Mouse (Mus musculus): ENCODE measurements around the gene Vps4b. TPM values are rescaled to one million over a fixed set of nuclear protein-coding genes. Genes with fewer than 3 reads are reported as not detected.

Gene Vps4b
- polyA plus RNA-seq, 1 experiment from 2014 or later: 70.7 TPM

DNA sequence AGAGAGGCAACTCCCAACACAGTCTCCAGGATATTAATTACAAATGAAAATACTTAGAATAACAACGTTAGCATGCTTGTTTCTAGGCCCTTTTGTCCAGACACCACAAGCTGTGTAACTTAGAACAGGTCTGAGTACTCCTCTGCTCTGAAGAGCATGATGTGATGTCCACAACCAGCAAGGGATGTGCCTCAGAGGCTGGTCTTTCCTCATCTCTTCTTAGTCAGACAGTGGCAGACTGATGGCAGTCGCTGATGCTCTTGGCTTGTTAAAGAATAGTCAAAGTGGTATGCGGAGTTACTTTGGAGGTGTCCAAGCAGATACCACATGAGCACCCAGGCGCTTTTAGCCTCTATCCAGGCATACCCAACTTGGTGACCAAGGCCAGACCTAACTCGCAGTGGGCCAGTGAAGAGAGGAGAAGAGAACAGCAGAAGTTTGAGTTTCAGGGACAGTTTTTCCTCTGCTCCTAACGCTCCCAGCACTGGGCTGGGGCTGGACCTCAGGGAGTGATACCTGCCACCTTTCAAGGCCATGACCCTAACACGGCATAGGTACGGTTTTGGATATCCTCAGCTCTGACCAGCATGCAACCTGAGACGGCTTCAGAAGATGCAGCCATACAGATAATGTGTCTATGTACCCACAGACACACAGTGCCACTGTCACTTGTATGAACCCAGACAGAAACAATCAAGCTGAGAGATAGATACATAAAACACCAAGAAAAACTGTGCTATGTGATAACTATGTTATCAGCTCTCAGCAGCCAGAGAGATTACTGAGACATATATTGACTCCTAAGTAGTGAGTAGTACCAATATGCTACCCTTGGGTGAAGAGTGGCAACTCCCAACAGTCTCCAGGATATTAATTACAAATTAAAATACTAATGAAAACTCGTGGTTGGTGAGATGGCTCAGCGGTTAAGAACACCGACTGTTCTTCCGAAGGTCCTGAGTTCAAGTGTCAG is 81.1 kb downstream of the Vps4b start:
- Histone ChIP-seq H3K4me1 (replicated peaks; ENCODE audit: control insufficient read depth, insufficient read depth, low read length) (peaks cover 9% of the 10 kb centered on the region; the same call in 1 of the 2 replicates), H3K27ac (ENCODE audit: low read depth, low read length) (no peak overlapping the region), H3K27me3 (ENCODE audit: control insufficient read depth, insufficient read depth, low read length) (no peaks in the 10 kb centered on the region), H3K9me3 (ENCODE audit: control insufficient read depth, low read length) (no peaks in the 10 kb centered on the region), H3K4me2 (ENCODE audit: low read depth, low read length, severe bottlenecking) (no peak overlapping the region), H3K9ac (ENCODE audit: low read length) (no peak overlapping the region), H3K36me3 (ENCODE audit: control insufficient read depth, insufficient read depth, low read length) (no peaks in the 10 kb centered on the region), H3K4me3 (ENCODE audit: low read depth, low read length) (no peak overlapping the region)
- ATAC-seq (replicated peaks; ENCODE audit: low FRiP score) (no peak), DNase-seq (ENCODE audit: low spot score) (no peak)
- WGBS: 87% methylated on average over 13 of the region's 13 CpGs

- DNase-seq (ENCODE audit: low spot score): peak; percentile 82
- no peaks in the 10 kb centered on the region for H3K9me3 ChIP-seq (ENCODE audit: control insufficient read depth, low read length)
Measured at GRCm38 (mm10) chr1:106714530-106714981, 82.0 kb downstream of the Vps4b start.

More at GRCm38 (mm10) chr1:106714530-106714981, 82.0 kb downstream of the Vps4b start:
- Histone ChIP-seq H3K4me3 (ENCODE audit: low read depth, low read length) (peak overlapping the region; percentile 65), H3K27ac (ENCODE audit: low read depth, low read length) (peak overlapping the region; percentile 62), H3K9ac (ENCODE audit: low read length) (peak overlapping the region; percentile 91), H3K36me3 (ENCODE audit: control insufficient read depth, insufficient read depth, low read length) (no peaks in the 10 kb centered on the region), H3K4me1 (replicated peaks; ENCODE audit: control insufficient read depth, insufficient read depth, low read length) (peaks cover 9% of the 10 kb centered on the region; the same call in 1 of the 2 replicates), H3K27me3 (ENCODE audit: control insufficient read depth, insufficient read depth, low read length) (no peaks in the 10 kb centered on the region), H3K4me2 (ENCODE audit: low read depth, low read length, severe bottlenecking) (peak overlapping the region; percentile 85)
- peak; percentile 75 for ATAC-seq (replicated peaks; ENCODE audit: low FRiP score)
- WGBS: 6% methylated on average over 19 of the region's 21 CpGs

Other genes with a start within 250 kb of the Vps4b start
- gene Bcl2, start 82.5 kb downstream of the Vps4b start, polyA plus RNA-seq (2014; fragmentation: Nextera tagmentation; extraction: Ambion mirVana): 6.9 and 7.4 TPM in 2 replicates
- gene Kdsr, start 37.0 kb downstream of the Vps4b start, polyA plus RNA-seq (2014; fragmentation: Nextera tagmentation; extraction: Ambion mirVana): 8.9 and 9.0 TPM in 2 replicates
- not detected in 2 replicates for gene Serpinb5, start 64.4 kb upstream of the Vps4b start, polyA plus RNA-seq (2014; fragmentation: Nextera tagmentation; extraction: Ambion mirVana)
- gene Serpinb12, start 137.7 kb upstream of the Vps4b start, polyA plus RNA-seq (2014; fragmentation: Nextera tagmentation; extraction: Ambion mirVana): not detected in 2 replicates
- not detected in 2 replicates for gene Serpinb13, start 184.3 kb upstream of the Vps4b start, polyA plus RNA-seq (2014; fragmentation: Nextera tagmentation; extraction: Ambion mirVana)

Measured in forebrain, embryonic 11.5 days (tissue).